Mouse (Mus musculus) MEL (cell line): ENCODE data around the gene Foxf2.

Experiments used
- CHD2 ChIP-seq: IDR thresholded peaks from 2 replicates; pipeline ENCODE4 v1.6.1; 2011; ENCODE audit warnings: low read length, improper control_type of control experiment
- CTCF ChIP-seq, 3 experiments: IDR thresholded peaks in 2 of 3; conservative IDR thresholded peaks in 1 of 3; 2 replicates each; pipeline ENCODE4 v1.5.1; 2011 to 2012; ENCODE audit warnings: low read length in 3 of 3, low read depth in 2 of 3, mild to moderate bottlenecking in 2 of 3, improper control_type of control experiment in 1 of 3, inconsistent platforms in 1 of 3, mixed read lengths in 1 of 3, moderate library complexity in 1 of 3; ENCODE audit not compliant: control insufficient read depth in 1 of 3, insufficient read depth in 1 of 3, poor library complexity in 1 of 3, severe bottlenecking in 1 of 3
- GABPA ChIP-seq: IDR thresholded peaks from 2 replicates; pipeline ENCODE4 v1.6.1; 2012; ENCODE audit warnings: low read depth, mild to moderate bottlenecking, inconsistent platforms, low read length, improper control_type of control experiment, moderate library complexity
- JUND ChIP-seq: IDR thresholded peaks from 2 replicates; pipeline ENCODE4 v1.6.1; 2011; ENCODE audit warnings: low read depth, mild to moderate bottlenecking, improper control_type of control experiment, low read length
- TBP ChIP-seq: IDR thresholded peaks from 2 replicates; pipeline ENCODE4 v1.8.0; 2011; ENCODE audit warnings: low read depth, low read length, improper control_type of control experiment
- USF1 ChIP-seq: IDR thresholded peaks from 2 replicates; pipeline ENCODE4 v1.6.1; 2014; ENCODE audit warnings: low read depth, mild to moderate bottlenecking, inconsistent platforms, low read length, improper control_type of control experiment, moderate library complexity

GRCm38 (mm10) chr13:31599576-31599975, 26.0 kb upstream of the Foxf2 start:
- TF ChIP-seq JUND (no peak), CTCF (IDR thresholded peaks at IDR 0.05 in 2 of 3, conservative IDR thresholded peaks at IDR 0.05 in 1 of 3; ENCODE audit: control insufficient read depth in 1 of 3, insufficient read depth in 1 of 3, low read depth in 2 of 3, low read length in 3 of 3, poor library complexity in 1 of 3, severe bottlenecking in 1 of 3) (no peak), CHD2 (no peak), USF1 (no peak), GABPA (no peak), TBP (no peak)
